Mouse (Mus musculus): ENCODE data around the gene Hvcn1. TPM values are rescaled to one million over a fixed set of nuclear protein-coding genes. Genes with fewer than 3 reads are reported as not detected.

The Hvcn1 gene
- total and polyA plus RNA-seq, 2 experiments, result 1.5 to 1.7 TPM

DNA sequence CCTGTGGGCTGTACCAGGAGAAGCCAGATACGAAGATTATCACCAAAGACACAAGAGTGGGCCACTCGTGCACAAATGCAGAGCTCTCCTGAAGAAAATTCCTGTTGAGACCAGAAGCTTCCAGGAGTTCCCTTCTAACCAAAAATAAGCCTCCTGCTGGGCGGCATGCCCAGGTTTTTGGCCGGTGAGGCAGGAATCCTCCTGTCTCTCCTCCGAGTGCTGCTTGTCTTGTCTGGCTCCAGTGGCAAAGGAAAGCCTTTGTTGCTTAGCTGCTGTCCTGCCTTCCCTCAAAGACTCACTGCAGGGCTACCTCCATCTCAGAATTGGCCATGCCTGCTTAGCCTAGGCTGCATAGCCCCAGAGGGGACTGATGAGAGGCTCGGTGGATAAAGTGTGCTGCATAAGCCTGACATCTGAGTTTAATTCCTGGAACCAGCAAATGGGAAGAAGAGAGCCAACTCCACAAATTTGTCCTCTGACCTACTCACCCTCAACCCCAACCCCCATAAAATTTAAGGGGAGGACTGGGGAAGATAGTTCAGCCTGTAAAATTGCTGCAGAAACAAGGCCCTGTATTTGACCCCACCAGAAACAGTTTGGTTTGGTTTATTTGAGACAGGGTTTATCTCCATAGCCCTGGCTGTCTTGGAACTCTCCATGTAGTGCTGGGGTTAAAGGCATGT lies 41.2 kb upstream of the Hvcn1 start:
- Histone ChIP-seq H3K27ac (replicated peaks; ENCODE audit: insufficient read depth, low read depth, low read length) (no peak overlapping the region), H3K9ac (ENCODE audit: low read depth, low read length) (no peak overlapping the region), H3K36me3 (ENCODE audit: control insufficient read depth, insufficient read depth, low read length) (peaks cover 14% of the 10 kb centered on the region), H3K4me1 (ENCODE audit: control insufficient read depth, insufficient read depth, low read length) (peaks cover 31% of the 10 kb centered on the region), H3K27me3 (ENCODE audit: control insufficient read depth, insufficient read depth, low read length) (no peaks in the 10 kb centered on the region), H3K4me3 (ENCODE audit: insufficient read depth, low read depth, low read length) (no peak overlapping the region), H3K79me2 (ENCODE audit: control insufficient read depth, insufficient read depth, low read length) (peaks cover 29% of the 10 kb centered on the region)
- WGBS, result 44% methylated on average over 6 of the region's 6 CpGs
- TF ChIP-seq POLR2A (IDR thresholded peaks at IDR 0.05; ENCODE audit: extremely low read depth, insufficient read depth, low read length) (no peak), CTCF (IDR thresholded peaks at IDR 0.05; ENCODE audit: low read depth, low read length) (no peak)
- DNase-seq (ENCODE audit: extremely low read depth, low read depth, low spot score), result no peak

DNA sequence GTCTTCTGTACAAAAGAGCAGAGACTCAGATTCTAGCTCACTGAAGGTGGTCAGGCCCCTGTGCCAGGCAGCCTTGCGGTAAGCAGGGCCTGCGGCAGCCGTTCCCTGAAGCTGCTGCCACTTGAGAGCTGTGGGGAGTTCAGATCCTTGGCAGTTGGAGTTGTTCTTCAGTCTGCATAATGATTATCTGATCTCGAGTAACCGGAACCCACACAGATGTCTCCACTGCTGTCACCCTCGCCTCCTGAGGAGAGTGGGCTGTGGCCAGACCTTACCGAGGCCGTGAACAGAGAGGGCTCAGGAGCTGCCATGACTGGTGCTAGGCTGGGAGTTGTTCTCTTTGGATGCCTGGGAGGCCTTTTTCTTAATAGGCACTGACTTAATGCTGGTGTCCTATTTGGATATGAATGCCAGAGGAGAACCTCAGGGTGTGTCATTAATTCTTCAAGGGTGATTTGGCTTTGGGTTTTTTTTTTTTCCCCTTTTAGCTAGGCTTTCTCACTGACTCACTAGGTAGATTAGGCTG lies 39.9 kb upstream of the Hvcn1 start:
- WGBS, result 76% methylated on average over 8 of the region's 8 CpGs
- H3K4me1 ChIP-seq (ENCODE audit: control insufficient read depth, insufficient read depth, low read length), result peaks cover 22% of the 10 kb centered on the region

GRCm38 (mm10) chr5:122168344-122169069 lies 38.1 kb upstream of the Hvcn1 start:
- H3K79me2 ChIP-seq (ENCODE audit: control insufficient read depth, insufficient read depth, low read length), result peaks cover 7% of the 10 kb centered on the region; the same call in 1 of the 2 replicates
- WGBS, result 80% methylated on average over 14 of the region's 14 CpGs
- peaks cover 13% of the 10 kb centered on the region for H3K4me1 ChIP-seq (ENCODE audit: control insufficient read depth, insufficient read depth, low read length)
- peaks cover 41% of the 10 kb centered on the region for H3K36me3 ChIP-seq (ENCODE audit: control insufficient read depth, insufficient read depth, low read length)
- no peak overlapping the region for H3K27ac ChIP-seq (replicated peaks; ENCODE audit: insufficient read depth, low read depth, low read length)
- H3K27me3 ChIP-seq (ENCODE audit: control insufficient read depth, insufficient read depth, low read length), result no peaks in the 10 kb centered on the region
- DNase-seq (ENCODE audit: extremely low read depth, low read depth, low spot score), result no peak
- H3K4me3 ChIP-seq (ENCODE audit: insufficient read depth, low read depth, low read length), result no peak overlapping the region
- no peak for TF ChIP-seq POLR2A (IDR thresholded peaks at IDR 0.05; ENCODE audit: extremely low read depth, insufficient read depth, low read length)
- TF ChIP-seq CTCF (IDR thresholded peaks at IDR 0.05; ENCODE audit: low read depth, low read length), result no peak
- H3K9ac ChIP-seq (ENCODE audit: low read depth, low read length), result no peak overlapping the region

More for the DNA sequence above, 39.9 kb upstream of the Hvcn1 start:
- TF ChIP-seq POLR2A (IDR thresholded peaks at IDR 0.05; ENCODE audit: extremely low read depth, insufficient read depth, low read length), result no peak
- TF ChIP-seq CTCF (IDR thresholded peaks at IDR 0.05; ENCODE audit: low read depth, low read length), result no peak
- DNase-seq (ENCODE audit: extremely low read depth, low read depth, low spot score), result no peak
- H3K9ac ChIP-seq (ENCODE audit: low read depth, low read length), result no peak overlapping the region
- no peak overlapping the region for H3K4me3 ChIP-seq (ENCODE audit: insufficient read depth, low read depth, low read length)
- H3K79me2 ChIP-seq (ENCODE audit: control insufficient read depth, insufficient read depth, low read length), result peaks cover 18% of the 10 kb centered on the region
- peaks cover 27% of the 10 kb centered on the region for H3K36me3 ChIP-seq (ENCODE audit: control insufficient read depth, insufficient read depth, low read length)
- no peak overlapping the region for H3K27ac ChIP-seq (replicated peaks; ENCODE audit: insufficient read depth, low read depth, low read length)
- no peaks in the 10 kb centered on the region for H3K27me3 ChIP-seq (ENCODE audit: control insufficient read depth, insufficient read depth, low read length)

DNA sequence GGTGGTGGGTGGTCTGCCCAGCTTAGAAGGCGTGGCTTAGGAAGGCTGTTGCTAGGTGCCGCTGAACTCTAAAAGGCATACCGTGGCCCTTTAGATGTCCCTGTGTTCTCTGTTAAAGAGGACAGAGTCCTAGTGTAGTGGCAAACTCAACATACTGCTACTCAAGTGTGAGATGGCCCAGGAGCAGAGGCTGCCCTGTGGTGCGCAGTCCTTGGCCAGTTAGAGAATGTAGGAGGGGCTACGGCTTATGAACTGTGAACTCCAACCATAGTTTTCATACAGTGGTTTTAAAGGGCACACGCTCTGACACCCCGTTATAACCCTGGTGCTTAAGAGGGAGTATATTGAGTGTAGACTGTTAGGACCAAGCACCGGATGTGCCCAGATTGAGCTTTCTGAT lies 35.5 kb upstream of the Hvcn1 start:
- Histone ChIP-seq H3K27ac (replicated peaks; ENCODE audit: insufficient read depth, low read depth, low read length) (no peak overlapping the region), H3K27me3 (ENCODE audit: control insufficient read depth, insufficient read depth, low read length) (no peaks in the 10 kb centered on the region), H3K4me1 (ENCODE audit: control insufficient read depth, insufficient read depth, low read length) (no peaks in the 10 kb centered on the region), H3K4me3 (ENCODE audit: insufficient read depth, low read depth, low read length) (no peak overlapping the region), H3K36me3 (ENCODE audit: control insufficient read depth, insufficient read depth, low read length) (peaks cover 48% of the 10 kb centered on the region), H3K79me2 (ENCODE audit: control insufficient read depth, insufficient read depth, low read length) (0 out of 2 replicates have a peak, but pooled peaks cover 4% of the 10 kb centered on the region), H3K9ac (ENCODE audit: low read depth, low read length) (no peak overlapping the region)
- TF ChIP-seq POLR2A (IDR thresholded peaks at IDR 0.05; ENCODE audit: extremely low read depth, insufficient read depth, low read length), result no peak
- no peak for TF ChIP-seq CTCF (IDR thresholded peaks at IDR 0.05; ENCODE audit: low read depth, low read length)
- DNase-seq (ENCODE audit: extremely low read depth, low read depth, low spot score), result no peak
- WGBS, result 86% methylated on average over 8 of the region's 8 CpGs

GRCm38 (mm10) chr5:122175402-122175801 lies 31.2 kb upstream of the Hvcn1 start:
- H3K27ac ChIP-seq (replicated peaks; ENCODE audit: insufficient read depth, low read depth, low read length), result no peak overlapping the region
- DNase-seq (ENCODE audit: extremely low read depth, low read depth, low spot score), result peak; percentile 58
- no peaks in the 10 kb centered on the region for H3K4me1 ChIP-seq (ENCODE audit: control insufficient read depth, insufficient read depth, low read length)
- H3K79me2 ChIP-seq (ENCODE audit: control insufficient read depth, insufficient read depth, low read length), result no peaks in the 10 kb centered on the region
- H3K27me3 ChIP-seq (ENCODE audit: control insufficient read depth, insufficient read depth, low read length), result no peaks in the 10 kb centered on the region
- no peak overlapping the region for H3K9ac ChIP-seq (ENCODE audit: low read depth, low read length)
- TF ChIP-seq CTCF (IDR thresholded peaks at IDR 0.05; ENCODE audit: low read depth, low read length) (no peak), POLR2A (IDR thresholded peaks at IDR 0.05; ENCODE audit: extremely low read depth, insufficient read depth, low read length) (no peak)
- 20% methylated on average over 2 of the region's 2 CpGs for WGBS
- H3K36me3 ChIP-seq (ENCODE audit: control insufficient read depth, insufficient read depth, low read length), result peaks cover 37% of the 10 kb centered on the region
- no peak overlapping the region for H3K4me3 ChIP-seq (ENCODE audit: insufficient read depth, low read depth, low read length)

Data from liver, adult 2 months (tissue).